Mouse (Mus musculus) telencephalon, adult 2 months (tissue): Measurements from ENCODE around the gene Pgbd1.
"Not testable (repeated sequence)": the region's sequence is repeated elsewhere in the genome, so short reads cannot be mapped to it uniquely, and the experiment has no call there.

Experiments
- DNase-seq: peaks from one replicate; pipeline ENCODE4 v3.0.0-alpha.2; 2011; ENCODE audit warnings: low read depth, low spot score

The Pgbd1 gene

DNA sequence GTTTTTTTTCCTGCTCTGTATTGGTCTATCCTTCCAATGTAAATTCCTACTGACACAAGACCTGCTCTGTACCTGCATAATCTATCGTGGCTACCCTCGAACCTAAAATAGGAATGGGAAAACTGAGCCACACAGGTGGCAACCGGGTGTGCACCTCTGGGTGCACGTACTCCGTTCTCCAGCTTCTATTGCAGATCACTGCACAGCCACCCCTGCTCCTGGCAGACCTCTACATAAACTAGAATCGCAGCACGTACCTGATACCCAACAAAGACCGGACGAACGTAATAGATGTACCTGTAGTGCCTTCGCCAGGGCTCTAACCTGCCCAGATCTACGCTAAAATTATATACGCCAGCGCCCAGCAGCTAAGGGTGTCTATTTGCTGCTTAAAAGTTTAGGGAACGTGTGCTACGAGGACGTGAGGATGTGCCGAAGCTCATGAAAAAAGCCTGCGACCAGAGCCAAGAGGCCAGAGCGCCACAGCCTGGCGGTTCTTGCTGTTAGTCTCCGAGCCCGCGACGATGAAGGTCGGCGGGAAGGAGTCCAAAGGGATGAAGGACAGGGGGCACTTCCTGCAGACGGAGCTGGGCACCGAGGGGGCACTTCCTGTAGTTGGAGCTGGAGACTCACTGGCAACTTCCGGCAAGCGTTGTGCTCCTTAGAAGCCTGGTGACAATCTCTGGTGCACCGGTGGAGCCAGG is at the start of gene Pgbd1:
Gene Pgbd1, minus strand, starts transcription at position 556 of the 704 bp plus-strand sequence.
- peak; percentile 82 for DNase-seq

GRCm38 (mm10) chr13:21486881-21487280 is 46.0 kb upstream of the Pgbd1 start:
- DNase-seq: no peak

DNA sequence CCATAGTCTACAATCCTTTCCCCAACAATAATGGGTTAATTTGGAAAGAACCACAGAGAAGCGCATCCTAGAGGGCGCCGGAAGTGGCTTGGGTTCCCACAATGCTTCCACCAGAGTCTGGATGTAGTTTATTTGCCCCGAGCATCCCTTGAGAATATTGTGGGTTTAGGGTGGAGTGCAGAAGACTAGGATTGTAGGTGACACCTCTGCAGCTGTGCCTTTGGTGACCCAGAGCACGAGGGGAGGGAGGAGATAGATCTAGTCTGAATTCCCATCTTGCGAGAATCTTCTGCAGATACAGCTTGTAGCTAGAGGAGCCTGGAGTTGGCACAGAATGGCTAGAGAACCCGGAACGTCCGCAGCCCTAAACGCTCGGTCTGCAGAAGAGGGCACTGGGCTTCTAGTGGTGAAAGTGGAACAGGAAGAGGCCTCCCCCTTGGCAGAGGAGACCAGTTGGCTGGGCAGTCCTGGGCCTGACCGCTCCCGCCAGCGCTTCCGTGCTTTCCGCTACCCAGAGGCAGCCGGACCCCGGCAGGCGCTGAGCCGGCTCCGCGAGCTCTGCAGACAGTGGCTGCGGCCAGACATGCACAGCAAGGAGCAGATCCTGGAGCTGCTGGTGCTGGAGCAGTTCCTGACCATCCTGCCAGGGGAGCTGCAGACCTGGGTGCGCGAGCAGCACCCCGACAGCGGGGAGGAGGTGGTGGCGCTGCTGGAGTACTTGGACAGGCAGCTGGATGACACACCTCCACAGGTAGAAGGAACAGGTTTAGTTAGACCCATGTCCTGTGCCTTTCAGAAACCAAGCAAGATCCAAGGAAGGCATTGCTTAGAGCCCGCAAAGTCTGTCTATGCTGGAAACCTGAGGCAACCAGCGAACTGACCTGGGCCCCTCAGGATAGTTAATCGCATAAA is 38.2 kb upstream of the Pgbd1 start, which contains the start of the genes Zkscan4 and Gm10065:
Gene Zkscan4, plus strand, starts transcription at position 149 of the 912 bp plus-strand sequence.
Gene Gm10065, minus strand, starts transcription at position 683 of the 912 bp plus-strand sequence.
- DNase-seq: peak; percentile 80

GRCm38 (mm10) chr13:21472427-21472826 is 31.6 kb upstream of the Pgbd1 start:
- no peak for DNase-seq

DNA sequence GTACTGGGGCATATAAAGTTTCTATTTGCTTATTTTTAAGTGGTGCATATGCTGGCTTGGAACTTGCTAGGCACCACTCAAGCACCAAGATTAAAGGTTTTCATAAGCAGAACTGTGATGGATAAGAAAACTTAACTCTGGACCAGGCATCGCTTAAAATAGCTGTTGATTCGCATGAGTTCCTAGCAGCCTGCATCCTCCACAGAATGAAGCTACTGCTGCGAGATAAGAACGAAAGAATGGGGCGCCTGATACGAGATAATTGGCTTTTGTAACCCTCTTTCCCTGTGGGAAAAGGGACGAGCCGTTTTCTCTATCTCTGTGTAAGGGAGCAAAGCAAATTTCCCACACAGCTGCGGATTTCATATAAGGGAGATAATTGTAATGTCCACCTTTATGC is 28.2 kb upstream of the Pgbd1 start:
- no peak for DNase-seq

DNA sequence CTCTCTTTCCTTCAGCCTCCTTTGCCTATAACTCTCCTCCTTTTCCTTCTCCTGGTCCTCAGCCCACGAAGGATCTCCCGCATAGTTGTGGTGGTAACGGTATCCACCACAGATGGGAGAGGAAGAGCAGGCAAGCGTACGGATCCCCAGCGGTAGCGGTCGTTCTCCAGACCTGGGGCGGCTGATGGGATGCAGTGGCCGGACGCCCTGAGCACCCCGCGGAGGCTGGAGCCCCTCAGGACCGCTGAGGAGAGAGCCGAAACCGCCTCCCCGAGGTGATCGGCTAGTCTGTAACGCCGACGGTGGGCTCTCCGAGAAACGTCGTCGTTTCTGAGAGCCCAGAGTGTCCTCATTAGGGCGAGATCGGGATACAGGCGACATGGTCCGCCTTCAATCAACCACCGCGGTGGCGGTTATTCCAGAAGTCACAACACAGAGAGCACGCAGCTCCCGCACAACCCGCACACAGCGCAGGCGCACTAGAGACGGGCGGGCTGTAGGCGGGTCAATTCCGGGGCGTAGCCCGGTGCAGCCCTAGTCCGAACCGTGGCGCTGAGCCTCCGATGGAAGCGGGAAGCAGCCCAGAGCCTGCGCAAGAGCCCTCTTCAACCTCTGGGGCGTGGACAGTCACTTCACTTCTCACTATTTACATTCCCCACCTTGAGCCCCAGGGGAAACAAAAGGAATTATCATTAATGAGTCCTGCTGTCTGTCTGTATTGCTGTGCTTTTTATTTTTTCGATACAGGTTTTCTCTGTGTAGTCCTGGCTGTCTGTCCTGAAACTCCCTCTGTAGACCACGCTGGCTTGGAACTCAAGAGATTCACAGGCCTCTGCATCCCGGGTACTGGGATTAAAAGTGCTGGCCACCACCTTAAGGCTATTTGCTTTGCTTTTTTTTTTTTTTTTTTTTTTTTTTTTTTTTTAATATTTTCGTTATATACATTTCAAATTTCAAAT is 27.5 kb upstream of the Pgbd1 start, which contains the start of gene Nkapl:
Gene Nkapl, minus strand, starts transcription at position 449 of the 959 bp plus-strand sequence.
- peak; percentile 58 for DNase-seq

DNA sequence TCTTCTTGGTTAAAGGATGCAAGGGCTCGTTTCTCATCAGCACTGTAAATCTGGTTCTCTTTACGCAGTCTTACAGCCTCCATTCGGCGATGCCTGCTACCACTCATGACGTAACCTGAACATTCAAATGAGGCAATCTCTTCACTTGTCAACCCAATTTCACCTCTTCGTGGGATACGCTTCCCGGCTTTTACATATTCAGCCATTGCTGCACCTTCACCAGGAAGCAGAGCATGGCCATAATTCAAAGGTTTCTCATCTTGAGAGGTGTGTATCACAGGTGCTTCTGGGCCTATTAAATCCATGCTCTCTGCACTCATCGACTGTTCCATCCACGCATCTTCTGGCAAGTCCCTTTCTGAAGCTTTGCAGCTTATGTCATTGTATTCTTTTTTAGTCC is 26.5 kb upstream of the Pgbd1 start:
- DNase-seq: no peak

DNA sequence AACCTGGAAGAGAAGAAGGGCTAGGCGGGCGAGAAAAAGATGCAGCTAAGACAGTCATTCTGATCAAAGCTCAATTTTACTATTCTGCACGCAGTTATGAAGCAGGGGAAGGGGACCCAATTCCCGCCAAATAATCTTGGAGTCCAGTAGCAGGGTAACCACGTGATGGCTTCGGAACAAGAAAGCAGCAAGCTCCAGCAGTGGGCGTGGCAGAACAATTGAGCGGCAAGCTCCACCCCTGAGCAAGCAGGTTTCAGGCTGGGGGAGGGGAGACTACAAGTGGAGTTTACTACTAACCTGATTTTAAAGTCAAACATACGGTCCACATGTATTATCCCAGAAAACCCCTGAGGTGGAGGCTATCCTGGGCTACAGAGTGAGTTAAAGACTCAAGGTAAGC is 21.7 kb upstream of the Pgbd1 start:
- not testable (repeated sequence) for DNase-seq

GRCm38 (mm10) chr13:21456347-21456746 is 15.5 kb upstream of the Pgbd1 start:
- no peak for DNase-seq

DNA sequence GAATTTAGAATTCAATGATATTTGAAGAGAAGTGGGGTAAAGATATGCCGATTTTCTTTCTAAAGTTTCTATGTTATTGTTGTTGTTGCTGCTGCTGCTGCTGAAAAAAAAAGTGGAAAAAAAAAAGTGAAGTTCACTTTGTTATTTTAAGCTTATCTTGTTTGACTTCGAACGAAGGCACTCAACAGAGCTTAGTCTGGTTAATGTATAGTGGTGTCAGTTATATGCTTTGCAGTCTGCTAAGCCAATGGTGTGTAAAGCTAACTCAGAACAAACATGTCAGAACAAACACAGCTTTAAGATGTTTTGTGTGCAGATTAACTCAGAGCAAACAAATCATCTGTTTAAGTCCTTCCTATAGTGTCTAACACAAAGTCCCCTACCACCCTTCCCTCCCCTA is 13.3 kb upstream of the Pgbd1 start:
- no peak for DNase-seq

DNA sequence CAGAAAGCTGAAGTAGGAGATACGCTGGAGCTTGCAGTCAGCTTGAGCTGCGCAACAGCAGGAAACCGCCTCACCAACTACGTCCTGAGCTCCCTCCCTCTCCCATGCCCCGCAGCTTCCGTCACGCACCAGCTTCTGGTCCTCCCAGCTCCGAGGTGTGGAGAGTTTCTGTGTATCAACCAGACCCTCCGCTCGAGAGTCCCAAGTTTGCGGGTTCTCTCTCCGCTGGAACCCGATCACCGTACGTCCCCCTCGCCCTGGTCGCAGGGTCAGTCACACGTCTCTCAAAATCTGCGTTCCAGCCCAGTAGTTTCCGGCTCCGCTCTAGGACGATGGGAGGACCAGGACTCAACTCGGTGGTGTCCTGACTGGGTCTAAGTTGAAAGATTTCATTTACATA is 12.6 kb upstream of the Pgbd1 start, which contains the start of gene Zscan26:
Gene Zscan26, minus strand, starts transcription at position 282 of the 400 bp plus-strand sequence.
- DNase-seq: peak; percentile 88

GRCm38 (mm10) chr13:21453042-21453441 is 12.2 kb upstream of the Pgbd1 start:
- DNase-seq: no peak

GRCm38 (mm10) chr13:21447856-21448614 is 7.2 kb upstream of the Pgbd1 start:
- no peak for DNase-seq

DNA sequence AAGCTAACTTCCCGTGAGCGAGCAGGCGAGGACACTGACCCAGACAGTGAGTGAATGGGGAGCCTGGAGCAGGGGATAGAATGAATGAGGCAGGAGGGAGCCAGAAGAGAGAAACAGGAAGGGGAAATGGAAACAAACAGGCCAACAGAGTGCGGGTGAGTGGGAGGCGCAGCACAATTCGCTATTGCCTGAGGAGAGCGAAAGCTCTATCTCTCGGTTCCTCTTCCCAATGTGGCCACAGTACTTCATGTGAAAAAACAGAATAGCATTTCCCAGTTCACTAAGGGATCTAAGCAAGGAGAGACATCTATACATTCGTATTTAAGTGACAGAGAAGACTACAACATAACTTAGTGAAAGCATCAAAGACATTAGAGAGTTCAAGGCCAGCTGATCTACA is 5.9 kb upstream of the Pgbd1 start:
- DNase-seq: no peak

DNA sequence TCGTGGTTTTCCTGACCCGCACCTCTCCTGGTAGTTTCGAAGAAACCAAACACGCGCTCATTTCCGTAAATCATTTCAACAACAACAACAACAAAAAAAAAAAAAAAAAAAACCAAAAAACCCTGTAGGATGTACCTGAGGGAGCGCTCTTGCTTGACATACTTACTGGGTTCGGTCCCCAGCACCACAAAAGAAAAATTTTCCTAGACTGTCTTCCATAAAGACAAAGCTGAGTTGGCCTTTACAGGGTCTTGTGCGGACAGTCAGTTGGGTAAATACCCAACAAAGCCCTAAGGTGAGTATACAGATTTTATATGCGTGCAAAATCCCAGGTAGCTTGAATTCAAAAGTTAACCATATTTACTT is 332 bp upstream of the Pgbd1 start:
- no peak for DNase-seq

GRCm38 (mm10) chr13:21435476-21435875 is 5.4 kb downstream of the Pgbd1 start:
- DNase-seq: no peak

- DNase-seq: no peak
Observed at GRCm38 (mm10) chr13:21427631-21428030, 13.2 kb downstream of the Pgbd1 start.

GRCm38 (mm10) chr13:21423301-21423700 is 17.6 kb downstream of the Pgbd1 start:
- DNase-seq: peak; percentile 19

- DNase-seq: no peak
Observed at GRCm38 (mm10) chr13:21418865-21419264, 22.0 kb downstream of the Pgbd1 start.

DNA sequence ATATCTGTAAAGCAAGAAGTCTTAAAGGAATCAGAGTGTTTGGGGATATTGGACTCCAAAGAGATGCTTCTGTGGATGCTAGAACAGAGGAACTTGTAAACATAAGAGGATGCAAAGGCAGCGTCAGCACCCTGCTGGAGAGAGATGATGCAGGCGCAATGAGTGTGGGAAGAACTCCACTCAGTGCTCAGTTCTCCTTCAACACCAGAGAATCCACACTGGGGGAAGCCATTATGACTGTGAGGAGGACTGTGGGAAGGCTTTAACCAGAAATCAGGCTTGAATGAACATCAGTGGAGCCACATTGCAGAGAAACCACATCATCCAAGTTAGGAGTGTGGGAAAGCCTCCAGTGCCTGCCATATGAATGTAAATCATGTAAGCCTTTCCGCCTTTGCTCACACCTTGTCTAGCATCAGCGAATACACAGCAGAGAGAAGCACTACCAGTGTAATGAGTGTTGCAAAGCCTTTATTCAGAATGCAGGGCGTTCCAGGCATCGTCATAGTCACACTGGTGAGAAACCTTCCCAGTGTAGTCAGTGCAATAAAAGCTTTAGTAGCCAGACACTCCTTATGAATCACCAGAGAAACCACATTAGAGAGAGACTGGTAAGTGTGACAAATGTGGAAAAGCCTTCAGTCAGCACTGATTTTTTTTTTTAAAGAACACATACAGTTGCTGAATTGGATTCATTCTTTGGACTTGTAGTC is 23.4 kb downstream of the Pgbd1 start:
- peak; percentile 29 for DNase-seq
